8 mouse cellular contexts compared by ENCODE assay signal in the genomic region with DNA sequence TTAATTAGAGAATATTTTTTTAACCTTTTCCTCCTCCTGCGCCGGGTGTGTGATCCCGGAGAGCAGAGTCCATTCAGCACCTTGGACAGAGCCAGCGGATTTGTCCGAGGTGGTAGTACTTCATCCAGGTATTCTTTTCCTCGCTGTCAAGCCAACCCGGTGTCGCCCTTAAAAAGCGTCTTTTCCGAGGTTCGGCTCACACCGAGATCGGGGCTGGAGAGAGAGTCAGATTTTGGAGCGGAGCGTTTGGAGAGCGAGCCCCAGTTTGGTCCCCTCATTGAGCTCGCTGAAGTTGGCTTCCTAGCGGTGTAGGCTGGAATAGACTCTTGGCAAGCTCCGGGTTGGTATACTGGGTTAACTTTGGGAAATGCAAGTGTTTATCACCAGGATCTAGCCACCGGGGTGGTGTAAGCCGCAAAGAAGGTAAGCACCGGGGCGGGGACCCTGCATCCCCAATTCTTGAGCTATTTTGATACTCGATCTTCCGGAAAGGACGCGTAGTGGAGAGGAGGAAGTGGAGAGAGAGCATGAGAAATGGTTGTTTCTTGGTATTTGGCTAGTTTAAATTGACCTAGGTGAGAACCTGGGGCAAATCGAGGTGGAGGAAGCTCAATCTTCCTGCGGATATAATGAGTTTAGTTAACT. TPM values are rescaled to one million over a fixed set of nuclear protein-coding genes. Genes with fewer than 3 reads are reported as not detected.
DNase-seq lines count a peak whose midpoint lies in the region; ATAC-seq and TF ChIP-seq lines count a peak whose summit lies in the region.

No protein-coding gene starts in this region.

- H3K36me3 ChIP-seq in lung, embryonic 16.5 days (ENCODE audit: control insufficient read depth, insufficient read depth, low read length), result no peaks in the 10 kb centered on the region
- no peaks in the 10 kb centered on the region for H3K36me3 ChIP-seq in kidney, adult 2 months (ENCODE audit: control insufficient read depth, insufficient read depth, low read length)
- H3K36me3 ChIP-seq in liver, embryonic 14.5 days (replicated peaks; ENCODE audit: control insufficient read depth, insufficient read depth, low read depth), result no peaks in the 10 kb centered on the region

- no peak for ATAC-seq in lung, embryonic 16.5 days (ENCODE audit: low read depth)
- peak; percentile 21 for ATAC-seq in frontal cortex, adult (ENCODE audit: low TSS enrichment)
- no peak for ATAC-seq in liver, embryonic 14.5 days (ENCODE audit: insufficient read depth)

- 0 out of 2 replicates have a peak, but pooled peaks cover 2% of the 10 kb centered on the region for H3K4me1 ChIP-seq in lung, embryonic 16.5 days (replicated peaks; ENCODE audit: control insufficient read depth, insufficient read depth, low read length)
- H3K4me1 ChIP-seq in kidney, adult 2 months (ENCODE audit: control insufficient read depth, insufficient read depth, low read length), result no peaks in the 10 kb centered on the region; the same call in 1 of the 2 replicates
- H3K4me1 ChIP-seq in liver, embryonic 14.5 days (replicated peaks; ENCODE audit: control insufficient read depth in 2 of 2, insufficient read depth in 2 of 2, low read length in 1 of 2), result no peaks in the 10 kb centered on the region

- no peak overlapping the region for H3K27ac ChIP-seq in lung, embryonic 16.5 days (ENCODE audit: low read length)
- no peak overlapping the region for H3K27ac ChIP-seq in kidney, adult 2 months (ENCODE audit: insufficient read depth, low read depth, low read length)
- no peak overlapping the region for H3K27ac ChIP-seq in liver, embryonic 14.5 days

- peaks cover 58% of the 10 kb centered on the region for H3K27me3 ChIP-seq in lung, embryonic 16.5 days (ENCODE audit: control insufficient read depth, insufficient read depth, low read depth, low read length)
- H3K27me3 ChIP-seq in kidney, adult 2 months (replicated peaks; ENCODE audit: control insufficient read depth, insufficient read depth, low read length), result peaks cover 12% of the 10 kb centered on the region
- peaks cover 51% of the 10 kb centered on the region for H3K27me3 ChIP-seq in liver, embryonic 14.5 days (ENCODE audit: control insufficient read depth, insufficient read depth, low read length)

- TF ChIP-seq CTCF in kidney, adult 2 months (conservative IDR thresholded peaks at IDR 0.05; ENCODE audit: insufficient read depth, insufficient read length, low read depth, low read length), result no peak
- no peak for TF ChIP-seq CTCF in liver, embryonic 14.5 days (IDR thresholded peaks at IDR 0.05; ENCODE audit: low read depth)

- DNase-seq in lung, postnatal 25 days (ENCODE audit: low spot score), result no peak
- DNase-seq in cerebellum, adult 9-10 months, result peak; percentile 77
- peak; percentile 80 for DNase-seq in kidney, adult 2 months
- peak in 2 of 3 experiments; percentile 1 to 2 for DNase-seq in liver, embryonic 14.5 days (ENCODE audit: low read depth in 3 of 3, low spot score in 3 of 3)
- peak; percentile 78 for DNase-seq in retina, embryonic 14.5 days (ENCODE audit: low spot score)
- no peak for DNase-seq in thymus, postnatal 25 days

- no peaks in the 10 kb centered on the region for H3K9me3 ChIP-seq in lung, embryonic 16.5 days (ENCODE audit: control insufficient read depth, low read length)
- H3K9me3 ChIP-seq in liver, embryonic 14.5 days (ENCODE audit: control insufficient read depth, low read length), result no peaks in the 10 kb centered on the region

- WGBS in lung, embryonic 16.5 days, result 1% methylated on average over 29 of the region's 29 CpGs
- WGBS in kidney, adult 2 months, result 3% methylated on average over 29 of the region's 29 CpGs
- 4% methylated on average over 29 of the region's 29 CpGs for WGBS in liver, embryonic 14.5 days (ENCODE audit: insufficient replicate concordance)

- H3K4me2 ChIP-seq in lung, embryonic 16.5 days (ENCODE audit: low read depth, low read length), result peak overlapping the region; percentile 19; the same call in 1 of the 2 replicates
- H3K4me2 ChIP-seq in liver, embryonic 14.5 days (ENCODE audit: low read depth), result no peak overlapping the region

- H3K9ac ChIP-seq in lung, embryonic 16.5 days (ENCODE audit: low read length), result no peak overlapping the region
- no peak overlapping the region for H3K9ac ChIP-seq in liver, embryonic 14.5 days (replicated peaks)

- 0 out of 2 replicates have a peak overlapping the region, but pooled peaks have one; percentile 15 for H3K4me3 ChIP-seq in lung, embryonic 16.5 days (ENCODE audit: low read length)
- no peak overlapping the region for H3K4me3 ChIP-seq in kidney, adult 2 months (ENCODE audit: insufficient read depth, low read depth, low read length)
- no peak overlapping the region for H3K4me3 ChIP-seq in liver, embryonic 14.5 days (ENCODE audit: insufficient read depth in 1 of 2, low read depth in 2 of 2, low read length in 2 of 2)

- no peak for TF ChIP-seq EP300 in liver, embryonic 14.5 days (IDR thresholded peaks at IDR 0.05; ENCODE audit: low read depth)

- no peak for TF ChIP-seq POLR2A in kidney, adult 2 months (IDR thresholded peaks at IDR 0.05; ENCODE audit: low read depth, low read length)

RNA-seq across cellular contexts. Expression of gene Bdnf, which starts 1.6 kb away (rescaled TPM):
- 0.58 and 0.79 TPM in 2 replicates for polyA plus RNA-seq in lung, embryonic 16.5 days (2015; fragmentation: Nextera tagmentation; extraction: Ambion mirVana)
- polyA plus RNA-seq in kidney, adult 2 months (2012; rRNA removed), result 1.2 and 1.4 TPM in 2 replicates
- 0.02 and 0.04 TPM in 2 replicates for polyA plus RNA-seq in liver, embryonic 14.5 days (2012; rRNA removed)
- polyA plus RNA-seq in liver, embryonic 14.5 days (2014; fragmentation: Nextera tagmentation; extraction: Ambion mirVana), result 0.04 and 0.06 TPM in 2 replicates

Comparison
In these comparisons a context has a peak if more than half of its experiments do, and no peak if none do; other contexts are left out.
1. DNase-seq: peak in cerebellum, adult 9-10 months (single experiment), kidney, adult 2 months (single experiment), liver, embryonic 14.5 days (2 of 3) and retina, embryonic 14.5 days (single experiment); none in lung, postnatal 25 days (single experiment) and thymus, postnatal 25 days (single experiment).